Mouse (Mus musculus) forebrain, embryonic 14.5 days (tissue): ENCODE results near the gene Rnf11. TPM values are rescaled to one million over a fixed set of nuclear protein-coding genes. Genes with fewer than 3 reads are reported as not detected.
"Not testable (repeated sequence)": the region's sequence is repeated elsewhere in the genome, so short reads cannot be mapped to it uniquely, and the experiment has no call there.

Experiments used
- ATAC-seq: fragments of 200-750 bp; cut with Nextera tagmentation; 2 replicates; pipeline ENCODE4 v1.8.0; 2017; ENCODE audit warnings: mild to moderate bottlenecking, moderate library complexity
- DNase-seq: peaks from one replicate; pipeline ENCODE4 v3.0.0-alpha.2; 2015; ENCODE audit warnings: low spot score
- H3K27ac ChIP-seq: fragments of 300-500 bp; sonication (generic); 2 replicates; pipeline ENCODE4 v1.5.1; 2014; ENCODE audit warnings: low read depth, mild to moderate bottlenecking, control low read depth, low read length, moderate library complexity
- H3K27me3 ChIP-seq: fragments of 300-500 bp; sonication (generic); replicated peaks from 2 replicates; pipeline ENCODE4 v1.6.1; 2014; ENCODE audit warnings: low read length, control low read depth, mixed read lengths; ENCODE audit not compliant: control insufficient read depth, insufficient read depth
- H3K36me3 ChIP-seq: fragments of 300-500 bp; sonication (generic); 2 replicates; pipeline ENCODE4 v1.6.1; 2014; ENCODE audit warnings: low read length, control low read depth; ENCODE audit not compliant: control insufficient read depth, insufficient read depth
- H3K4me1 ChIP-seq: fragments of 300-500 bp; sonication (generic); 2 replicates; pipeline ENCODE4 v1.6.1; 2014; ENCODE audit warnings: antibody characterized with exemption, low read length, control low read depth; ENCODE audit not compliant: control insufficient read depth, insufficient read depth
- H3K4me2 ChIP-seq: fragments of 300-500 bp; sonication (generic); 2 replicates; pipeline ENCODE4 v1.6.1; 2014; ENCODE audit warnings: mild to moderate bottlenecking, control low read depth, low read length
- H3K4me3 ChIP-seq: fragments of 300-500 bp; sonication (generic); 2 replicates; pipeline ENCODE4 v1.5.1; 2014; ENCODE audit warnings: low read depth, low read length, control low read depth
- H3K9ac ChIP-seq: fragments of 300-500 bp; sonication (generic); 2 replicates; pipeline ENCODE4 v1.6.1; 2014; ENCODE audit warnings: mild to moderate bottlenecking, low read length, control low read depth, moderate library complexity
- H3K9me3 ChIP-seq: fragments of 300-500 bp; sonication (generic); replicated peaks from 2 replicates; pipeline ENCODE4 v1.6.1; 2016; ENCODE audit warnings: low read length, control low read depth, mixed read lengths; ENCODE audit not compliant: control insufficient read depth
- WGBS: fragments of 180-500 bp; shearing (Covaris S2); extraction: QIAGEN DNeasy Blood & Tissue Kit; methylation state at CpG from one replicate; pipeline ENCODE4 v1.1.7; 2014; 5-methylcytosine and 5-hydroxymethylcytosine counted together
- polyA plus RNA-seq: library from polyadenylated mRNA; unstranded; fragments of >200 nt; fragmentation: Nextera tagmentation; extraction: Ambion mirVana; gene quantifications from 2 replicates; pipeline ENCODE4 v1.2.1, GENCODE M21; 2014

Rnf11 gene
- polyA plus RNA-seq, 1 experiment from 2014 or later, result 74.1 TPM

- 94% methylated on average over 3 of the region's 3 CpGs for WGBS
- not testable (repeated sequence) for H3K9me3 ChIP-seq, H3K4me1 ChIP-seq, H3K27me3 ChIP-seq, H3K4me2 ChIP-seq, ATAC-seq, DNase-seq, H3K9ac ChIP-seq, H3K36me3 ChIP-seq, H3K4me3 ChIP-seq, H3K27ac ChIP-seq
These were observed 79.6 kb downstream of the Rnf11 start for GRCm38 (mm10) chr4:109404908-109405307.

DNA sequence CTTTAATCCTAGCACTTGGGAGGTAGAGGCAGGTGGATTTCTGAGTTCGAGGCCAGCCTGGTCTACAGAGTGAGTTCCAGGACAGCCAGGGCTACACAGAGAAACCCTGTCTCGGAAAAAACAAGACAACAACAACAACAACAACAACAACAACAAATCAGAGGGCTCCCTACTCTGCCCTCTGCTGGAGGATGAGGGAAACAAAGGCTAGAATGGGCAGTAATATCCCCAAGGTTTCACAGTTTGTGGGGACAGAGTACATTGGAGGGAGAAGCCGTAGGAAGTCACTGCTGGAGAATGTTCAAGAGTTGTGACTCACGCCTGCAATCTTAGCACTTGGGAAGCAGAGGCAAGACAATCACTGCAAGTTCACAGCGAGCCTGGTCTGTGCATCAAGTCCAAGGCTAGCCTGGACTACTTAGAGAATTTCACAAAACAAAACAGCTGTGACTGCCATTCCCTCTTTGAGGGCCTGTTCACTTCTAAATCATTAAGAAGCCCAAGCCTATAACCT is 83.3 kb downstream of the Rnf11 start:
- no peak for ATAC-seq
- H3K27me3 ChIP-seq, result no peaks in the 10 kb centered on the region
- no peak overlapping the region for H3K9ac ChIP-seq
- WGBS, result 70% methylated on average over 5 of the region's 5 CpGs
- no peak overlapping the region for H3K27ac ChIP-seq
- no peak overlapping the region for H3K4me2 ChIP-seq
- peaks cover 6% of the 10 kb centered on the region for H3K4me1 ChIP-seq
- no peak for DNase-seq
- no peak overlapping the region for H3K4me3 ChIP-seq
- H3K36me3 ChIP-seq, result no peaks in the 10 kb centered on the region
- H3K9me3 ChIP-seq, result no peaks in the 10 kb centered on the region

Other genes with a start within 250 kb of the Rnf11 start
- gene Eps15, start 204.5 kb downstream of the Rnf11 start, polyA plus RNA-seq, result 45.2 and 46.7 TPM in 2 replicates
- gene Ttc39a, start 78.1 kb downstream of the Rnf11 start, polyA plus RNA-seq, result 0.54 and 1.0 TPM in 2 replicates
- gene 4930522H14Rik, start 46.6 kb upstream of the Rnf11 start, polyA plus RNA-seq, result not detected in 2 replicates
- 9.9 and 10.4 TPM in 2 replicates for gene Cdkn2c, start 182.5 kb upstream of the Rnf11 start, polyA plus RNA-seq
- gene Faf1, start 191.9 kb upstream of the Rnf11 start, polyA plus RNA-seq, result 33.9 and 34.8 TPM in 2 replicates